Mouse (Mus musculus) left cerebral cortex, postnatal 10 days (tissue): Measurements from ENCODE around the gene Auts2. TPM values are rescaled to one million over a fixed set of nuclear protein-coding genes. Genes with fewer than 3 reads are reported as not detected.

Experiments
- DNase-seq, 2 experiments: peaks; one replicate each; pipeline ENCODE4 v3.0.0; 2021 to 2022; ENCODE audit warnings: low spot score in 2 of 2, mixed read lengths in 1 of 2; ENCODE audit errors: extremely low spot score in 1 of 2
- intact Hi-C: fragments of 180-260 bp; cut with DNase I; formaldehyde crosslinking; loops from one replicate; pipeline ENCODE4 v1.15.1; 2025
- total RNA-seq, 2 experiments: library from RNA; stranded (reverse); gene quantifications; 2 replicates each; pipeline ENCODE4 v1.2.3; 2021

Gene Auts2
- total RNA-seq, 2 experiments from 2014 or later: 87.0 to 93.1 TPM

DNA sequence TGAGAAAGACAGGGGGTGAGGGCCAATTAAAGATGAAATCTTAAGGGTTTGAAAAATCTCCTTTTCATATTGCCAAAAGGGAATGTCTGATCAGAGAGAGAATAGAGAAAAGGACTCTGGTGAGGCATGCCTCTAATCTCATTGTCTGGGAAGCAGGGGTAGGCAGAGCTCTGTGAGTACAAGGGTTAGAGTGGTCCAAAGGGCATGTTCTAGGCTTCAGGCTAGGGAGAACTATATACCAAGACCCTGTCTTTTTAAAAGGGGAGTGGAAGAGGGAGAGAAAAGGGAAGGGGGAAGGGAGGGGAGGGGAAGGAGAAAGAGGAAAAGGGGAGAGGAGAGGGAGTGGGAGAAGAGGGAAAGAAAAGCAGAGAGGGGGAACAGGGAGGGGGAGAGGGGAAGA is 244.1 kb downstream of the Auts2 start:
- intact Hi-C loops: no loop called here
- DNase-seq: no peak

- no peak for DNase-seq
- intact Hi-C loops: no loop called here
These were observed 245.8 kb downstream of the Auts2 start for GRCm38 (mm10) chr5:132297309-132297708.

GRCm38 (mm10) chr5:132294469-132294868 is 248.7 kb downstream of the Auts2 start:
- no peak for DNase-seq
- intact Hi-C loops: no loop called here

- no peak for DNase-seq
- intact Hi-C loops: no loop called here
These were observed 250.2 kb downstream of the Auts2 start for GRCm38 (mm10) chr5:132292932-132293331.

DNA sequence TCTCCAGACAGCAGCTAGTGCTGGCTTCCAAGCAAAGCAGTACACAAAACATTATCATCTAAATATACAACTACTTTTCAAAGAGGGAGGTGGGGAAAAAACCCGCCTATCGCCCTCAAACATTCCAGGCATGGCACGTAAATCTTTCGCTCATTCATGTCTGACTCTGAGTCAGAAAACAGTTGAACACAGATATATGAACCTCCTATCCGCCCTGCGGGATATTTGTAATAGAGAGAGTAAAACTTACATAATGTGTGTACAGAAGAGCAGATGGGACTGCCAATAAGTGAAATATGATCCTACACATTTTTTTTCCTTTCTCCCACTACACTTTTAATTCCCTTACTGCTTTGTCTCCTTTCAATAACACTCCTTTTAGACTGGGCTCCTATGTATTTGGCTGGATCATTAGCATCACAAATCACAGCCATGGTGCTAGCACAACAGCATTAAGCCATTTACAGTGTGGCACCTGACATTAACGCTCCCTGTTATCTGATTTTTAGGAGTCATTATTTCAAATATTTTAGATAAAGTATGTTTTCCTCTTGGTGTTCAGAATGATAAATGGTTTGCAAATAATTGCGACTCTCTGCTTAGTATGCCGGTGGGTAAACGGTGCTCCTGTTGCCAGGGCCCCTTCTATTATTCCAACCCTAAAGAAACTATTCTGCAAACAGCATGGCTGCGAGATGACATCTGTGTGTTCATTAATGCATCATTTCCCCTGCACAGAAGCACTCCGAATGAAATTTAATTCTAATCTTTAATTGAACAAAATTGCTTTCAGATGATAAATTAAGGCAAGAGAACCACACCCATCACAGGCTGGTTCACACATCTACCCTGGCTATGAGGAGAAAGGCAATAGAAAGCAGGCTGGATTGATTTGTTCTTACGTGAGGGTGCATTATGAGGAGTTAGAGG is 252.3 kb downstream of the Auts2 start:
- intact Hi-C loops: no loop called here
- DNase-seq: no peak

DNA sequence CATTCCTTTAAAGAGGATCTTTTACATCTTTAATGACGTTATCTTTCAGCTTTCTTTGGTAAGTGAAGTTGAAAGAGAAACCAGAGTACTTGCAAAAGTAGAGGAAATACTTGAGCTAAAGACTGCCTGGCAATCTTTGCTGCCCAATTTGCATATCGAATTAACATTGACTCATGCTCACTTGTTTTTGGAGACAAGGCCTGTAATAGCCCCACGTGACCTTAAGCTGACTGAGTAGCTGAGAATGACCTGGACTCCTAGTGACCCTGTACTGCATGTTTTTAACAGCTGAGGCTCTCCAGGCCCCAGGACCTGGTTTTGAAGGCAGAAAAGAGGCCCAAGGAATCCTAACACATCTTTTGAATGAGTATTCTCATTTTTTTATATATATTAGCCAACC is 259.4 kb downstream of the Auts2 start:
- DNase-seq: no peak
- intact Hi-C loops: no loop called here

DNA sequence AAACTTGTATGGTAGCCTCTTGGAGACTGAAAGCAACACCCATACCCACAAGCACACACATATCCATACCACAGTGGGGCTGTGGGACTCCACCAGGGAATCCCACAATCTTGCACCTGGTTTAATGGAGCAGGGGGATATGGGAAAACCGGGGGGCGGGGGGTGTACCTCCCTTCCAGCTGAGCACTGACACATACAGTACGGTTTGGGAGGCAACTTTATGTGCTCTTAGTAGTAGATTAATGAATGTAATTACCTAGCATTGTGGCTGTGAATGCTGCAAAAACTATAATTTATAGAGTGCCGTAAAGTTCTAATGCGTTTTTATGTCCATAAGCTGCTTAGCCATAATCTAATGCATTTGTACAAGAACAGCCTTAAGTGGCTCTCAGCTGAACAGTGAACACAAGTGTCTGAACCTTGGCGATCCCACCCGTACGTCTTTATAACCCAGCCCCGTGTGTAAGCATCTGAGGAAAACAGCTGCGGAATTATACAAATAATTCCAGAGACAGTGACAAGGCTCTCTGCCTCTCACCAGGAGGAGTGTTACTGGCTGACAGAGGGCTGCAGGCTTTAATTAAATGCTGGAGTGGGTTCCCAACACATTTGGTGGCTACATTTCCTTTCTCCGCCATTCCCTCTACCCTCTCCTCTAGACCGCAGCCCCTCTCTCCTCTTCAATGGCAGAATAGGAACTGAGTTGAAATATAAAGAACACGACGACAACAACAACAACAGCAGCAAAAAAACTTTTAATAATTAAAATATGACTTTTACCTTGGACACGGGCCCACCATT is 268.8 kb downstream of the Auts2 start:
- no peak for DNase-seq
- intact Hi-C loops: no loop called here

GRCm38 (mm10) chr5:132272132-132272531 is 271.0 kb downstream of the Auts2 start:
- intact Hi-C loops: no loop called here
- no peak for DNase-seq

GRCm38 (mm10) chr5:132270896-132271295 is 272.2 kb downstream of the Auts2 start:
- DNase-seq: no peak
- intact Hi-C loops: no loop called here

GRCm38 (mm10) chr5:132270074-132270473 is 273.1 kb downstream of the Auts2 start:
- intact Hi-C loops: no loop called here
- DNase-seq: no peak

DNA sequence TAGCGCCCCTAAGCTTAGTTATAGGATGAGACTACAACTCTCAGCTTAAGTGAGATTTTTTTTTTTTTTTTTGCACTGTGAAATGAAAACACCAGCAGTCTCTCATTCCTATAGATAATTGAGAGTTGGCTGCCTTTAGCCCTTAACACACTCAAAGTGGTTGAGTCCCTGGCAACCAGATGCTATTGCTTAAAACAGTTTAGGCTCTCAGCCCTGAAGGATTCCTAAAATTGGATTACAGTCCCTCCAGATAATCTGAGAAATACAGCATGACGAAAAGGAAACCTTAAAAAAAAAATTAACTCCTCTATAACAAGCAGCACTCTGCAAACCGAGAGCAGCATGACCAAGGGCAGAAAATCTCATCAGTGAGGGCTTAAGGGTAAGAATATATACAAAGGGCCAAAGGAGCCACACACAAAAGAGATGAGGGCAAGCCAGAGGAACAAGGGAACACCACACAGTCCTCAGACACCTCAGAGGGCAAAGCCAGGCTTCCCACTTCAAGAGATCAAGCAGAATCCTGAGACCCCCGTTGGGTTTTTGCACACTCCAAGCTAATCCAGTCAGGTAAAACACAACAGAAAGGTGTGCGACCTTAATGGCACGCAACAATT is 274.7 kb downstream of the Auts2 start:
- intact Hi-C loops: no loop called here

GRCm38 (mm10) chr5:132265015-132265414 is 278.1 kb downstream of the Auts2 start:
- DNase-seq: no peak
- intact Hi-C loops: no loop called here

More for the DNA sequence above, 274.7 kb downstream of the Auts2 start:
- DNase-seq: peak in 1 of 2 experiments; percentile 28

GRCm38 (mm10) chr5:132261750-132262149 is 281.4 kb downstream of the Auts2 start:
- DNase-seq: no peak
- intact Hi-C loops: no loop called here

GRCm38 (mm10) chr5:132258882-132259281 is 284.3 kb downstream of the Auts2 start:
- DNase-seq: no peak
- intact Hi-C loops: no loop called here

DNA sequence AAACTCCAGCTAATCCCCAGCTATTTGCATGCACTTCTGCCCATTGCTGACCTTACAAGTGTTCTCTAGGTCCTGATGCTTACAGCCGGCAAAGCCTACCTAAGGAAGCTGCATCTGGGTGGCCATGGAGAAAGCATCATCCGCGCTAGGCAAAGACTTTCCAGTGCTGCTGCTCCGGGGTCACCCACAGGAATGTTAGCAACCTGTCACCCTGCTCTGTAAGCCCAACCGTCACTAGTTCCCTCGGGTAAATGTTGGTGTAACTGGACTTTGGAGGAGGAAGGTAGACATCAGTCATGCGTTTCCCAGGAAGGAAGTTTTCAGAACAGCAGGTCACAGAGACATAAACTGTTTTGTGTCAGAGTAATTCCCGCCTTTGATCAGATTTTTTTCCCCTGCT is 287.6 kb downstream of the Auts2 start:
- intact Hi-C loops: no loop called here

GRCm38 (mm10) chr5:132249523-132249922 is 293.6 kb downstream of the Auts2 start:
- intact Hi-C loops: no loop called here
- DNase-seq: peak; percentile 60 to 68

More for the DNA sequence above, 287.6 kb downstream of the Auts2 start:
- no peak for DNase-seq

DNA sequence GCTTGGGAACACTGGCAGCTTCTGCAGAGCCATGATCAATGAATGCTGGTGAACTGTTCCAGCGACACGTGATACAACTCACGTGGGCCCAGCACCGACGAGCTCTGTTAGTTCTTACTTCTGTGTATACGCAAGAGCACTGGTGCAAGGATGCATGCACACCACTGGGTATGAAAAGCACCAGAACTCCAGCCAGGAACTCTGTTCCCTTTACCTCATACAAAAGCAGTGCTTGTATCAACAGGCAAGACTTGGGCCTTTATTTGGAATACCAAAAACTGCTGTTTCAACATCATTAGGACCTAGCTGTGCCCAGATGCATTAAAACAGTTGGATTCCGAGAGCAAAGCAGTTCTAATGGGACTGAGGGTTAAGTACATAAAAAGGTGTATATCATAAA is 295.1 kb downstream of the Auts2 start:
- intact Hi-C loops: no loop called here
- no peak for DNase-seq

GRCm38 (mm10) chr5:132235460-132235859 is 307.7 kb downstream of the Auts2 start:
- DNase-seq: no peak
- intact Hi-C loops: loop anchor here (10.0 kb wide), 2 partner anchors 1769 to 1829 kb away; no protein-coding TSS in a partner anchor

DNA sequence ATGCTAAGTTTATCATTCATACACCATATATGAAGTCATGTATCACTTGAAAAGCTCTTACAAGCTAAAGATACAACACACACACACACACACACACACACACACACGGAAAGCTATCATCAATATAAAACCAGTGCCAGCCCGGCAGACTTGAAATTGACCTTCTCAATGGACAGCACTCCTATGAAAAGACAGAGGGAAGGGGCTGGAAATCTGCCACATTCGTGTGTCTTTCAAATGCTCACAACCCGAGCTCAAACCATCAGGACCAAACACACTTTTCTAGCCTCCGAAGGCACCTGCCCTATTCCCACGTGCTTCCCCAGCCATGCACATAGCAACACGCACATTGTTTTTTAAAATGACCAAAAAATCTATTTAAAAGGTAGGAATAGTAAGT is 308.7 kb downstream of the Auts2 start:
- intact Hi-C loops: loop anchor here (5.0 to 10.0 kb wide), 4 partner anchors 308 to 1830 kb away; partner anchors contain the start of gene Auts2
- DNase-seq: no peak
